Mouse (Mus musculus): Measurements from ENCODE around the gene Card10.
A peak's percentile ranks its signal among the peaks of the same experiment; 100 is the strongest.
"Not testable (repeated sequence)": the region's sequence is repeated elsewhere in the genome, so short reads cannot be mapped to it uniquely, and the experiment has no call there.

Card10 gene

GRCm38 (mm10) chr15:78802776-78803391 lies at the start of gene Card10:
Card10 (minus strand) TSS chr15:78803042.
- DNase-seq (ENCODE audit: low spot score in 2 of 2), result peak in 1 of 2 experiments; percentile 55

DNA sequence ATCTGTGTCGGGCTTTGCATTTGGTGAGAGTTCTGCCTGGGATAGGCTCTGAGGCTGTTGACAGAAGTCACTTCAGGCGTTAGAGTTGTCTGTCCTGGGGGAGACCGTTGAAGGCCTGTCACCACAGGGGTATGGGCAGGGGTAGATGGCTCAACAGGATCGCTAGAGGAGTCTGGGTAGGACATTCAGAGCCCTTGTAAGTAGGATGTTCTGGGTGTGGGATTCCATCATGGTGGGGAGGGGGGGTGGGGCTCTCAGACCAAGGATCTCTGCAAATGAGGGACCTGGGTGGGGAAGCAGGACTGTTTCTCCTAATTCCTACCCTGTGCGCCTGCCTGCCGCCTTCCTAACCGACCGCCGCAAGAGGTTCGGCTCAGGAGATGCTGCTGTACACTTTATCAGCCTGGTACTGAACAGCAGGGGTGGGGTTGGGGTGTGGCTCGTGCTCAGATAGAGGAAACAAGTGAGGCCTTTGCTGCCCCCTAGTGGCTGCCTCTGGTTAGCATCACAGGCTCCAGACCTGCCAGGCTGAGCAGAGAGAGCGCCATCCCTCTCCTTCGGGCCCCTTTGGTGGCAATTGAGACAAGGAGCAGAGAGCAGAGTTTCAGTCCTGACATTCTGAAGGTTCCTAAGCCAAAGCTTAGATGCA lies 48.8 kb upstream of the Card10 start:
- DNase-seq (ENCODE audit: low spot score in 2 of 2), result peak; percentile 90 to 95

GRCm38 (mm10) chr15:78850944-78851343 lies 48.1 kb upstream of the Card10 start:
- no peak for DNase-seq (ENCODE audit: low spot score in 2 of 2)

DNA sequence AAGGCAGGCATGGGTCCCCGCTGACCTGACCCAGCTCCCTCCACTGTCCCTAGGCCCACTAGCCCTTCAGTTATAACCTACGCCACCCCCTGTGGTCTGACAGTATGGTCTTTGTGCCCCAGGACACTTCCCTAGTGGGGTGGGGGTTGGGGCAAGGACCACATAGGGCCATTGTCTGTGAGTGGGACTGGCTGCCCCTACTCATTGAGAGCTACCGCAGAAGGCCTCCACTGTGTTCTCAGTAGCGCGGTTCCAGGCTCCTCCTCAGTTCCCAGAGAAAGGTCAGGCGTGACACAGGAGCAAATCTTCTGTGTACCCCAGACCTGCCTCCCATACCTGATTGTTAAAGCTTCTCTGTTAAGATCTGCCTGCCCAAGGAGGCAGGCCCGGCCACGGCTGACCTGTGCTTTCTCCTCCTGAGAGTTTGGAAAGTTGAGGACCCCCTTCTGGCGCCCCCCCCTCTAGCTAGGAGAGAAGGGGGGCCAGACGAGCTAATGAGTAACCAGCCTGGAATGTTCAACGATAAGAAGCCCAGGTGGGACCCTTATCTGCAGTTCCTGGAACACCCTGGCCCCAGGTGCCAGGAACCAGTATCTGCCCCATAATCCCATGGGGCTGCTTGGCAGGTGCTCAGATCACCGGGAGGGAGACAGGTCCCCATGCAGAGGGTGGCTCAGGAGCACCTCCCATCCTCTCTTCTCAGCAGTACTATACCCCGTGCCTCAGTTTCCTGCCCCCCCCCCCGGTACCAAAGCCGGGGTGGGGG lies 47.4 kb upstream of the Card10 start:
- no peak for DNase-seq (ENCODE audit: low spot score in 2 of 2)

DNA sequence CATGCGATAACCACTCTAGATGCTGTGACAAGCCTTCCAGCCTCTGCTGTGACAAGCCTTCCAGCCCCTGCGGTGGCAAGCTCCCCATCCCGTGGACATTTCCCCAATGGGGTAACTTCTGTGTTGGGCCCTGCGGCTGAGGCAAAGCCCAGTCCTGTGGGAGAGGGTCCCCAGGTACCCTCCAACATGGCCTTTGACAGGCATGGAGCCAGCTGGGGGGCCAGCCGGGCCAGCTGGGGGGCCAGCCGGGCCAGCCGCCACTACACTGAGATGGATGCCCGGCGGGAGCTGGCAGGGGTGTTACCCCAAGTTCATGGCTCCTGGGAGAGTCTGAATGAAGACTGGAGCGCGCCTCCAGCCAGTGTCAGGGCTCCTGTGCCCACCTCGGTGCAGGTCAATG lies 46.6 kb upstream of the Card10 start:
- no peak for DNase-seq (ENCODE audit: low spot score in 2 of 2)

- DNase-seq (ENCODE audit: low spot score in 2 of 2), result peak; percentile 83 to 89
Observed at GRCm38 (mm10) chr15:78848467-78848866, 45.6 kb upstream of the Card10 start.

DNA sequence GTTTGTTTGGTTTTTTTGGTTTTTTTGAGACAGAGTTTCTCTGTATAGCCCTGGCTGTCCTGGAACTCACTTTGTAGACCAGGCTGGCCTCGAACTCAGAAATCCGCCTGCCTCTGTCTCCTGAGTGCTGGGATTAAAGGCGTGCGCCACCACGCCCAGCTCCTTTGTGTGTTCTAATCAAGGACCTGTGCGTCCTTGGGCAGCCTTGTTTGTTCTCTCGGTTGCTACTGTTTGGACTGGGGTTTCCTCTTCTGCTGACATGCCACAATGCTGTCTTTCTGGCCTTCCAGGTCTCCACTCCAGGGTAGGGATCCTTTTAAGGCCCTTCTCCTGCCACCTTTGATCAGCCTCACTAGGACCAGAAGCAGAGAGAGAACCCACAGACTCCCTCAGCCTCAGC lies 44.0 kb upstream of the Card10 start:
- DNase-seq (ENCODE audit: low spot score in 2 of 2), result not testable (repeated sequence)

GRCm38 (mm10) chr15:78846352-78846751 lies 43.5 kb upstream of the Card10 start:
- DNase-seq (ENCODE audit: low spot score in 2 of 2), result no peak

GRCm38 (mm10) chr15:78845867-78846266 lies 43.0 kb upstream of the Card10 start:
- DNase-seq (ENCODE audit: low spot score in 2 of 2), result no peak

DNA sequence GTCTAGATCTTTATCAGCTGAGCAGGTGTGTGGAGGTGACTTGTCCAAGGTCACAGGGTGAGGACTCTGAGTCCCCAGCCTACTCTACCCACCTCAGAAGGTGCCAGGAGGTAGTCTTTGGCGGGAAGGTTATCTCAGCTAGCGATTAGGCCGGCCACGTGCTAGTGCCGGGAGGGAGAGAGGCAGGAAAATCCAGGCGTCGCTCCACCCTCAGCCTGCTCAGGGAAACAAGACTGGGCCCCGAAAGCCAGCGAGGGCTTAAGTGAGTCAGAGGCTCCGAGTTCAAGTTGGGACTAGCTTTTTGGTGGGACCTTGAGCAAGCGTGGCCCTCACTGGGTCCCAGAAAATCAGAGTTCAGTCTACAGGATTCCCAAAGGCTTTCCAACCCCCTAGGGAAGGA lies 42.5 kb upstream of the Card10 start:
- DNase-seq (ENCODE audit: low spot score in 2 of 2), result no peak

DNA sequence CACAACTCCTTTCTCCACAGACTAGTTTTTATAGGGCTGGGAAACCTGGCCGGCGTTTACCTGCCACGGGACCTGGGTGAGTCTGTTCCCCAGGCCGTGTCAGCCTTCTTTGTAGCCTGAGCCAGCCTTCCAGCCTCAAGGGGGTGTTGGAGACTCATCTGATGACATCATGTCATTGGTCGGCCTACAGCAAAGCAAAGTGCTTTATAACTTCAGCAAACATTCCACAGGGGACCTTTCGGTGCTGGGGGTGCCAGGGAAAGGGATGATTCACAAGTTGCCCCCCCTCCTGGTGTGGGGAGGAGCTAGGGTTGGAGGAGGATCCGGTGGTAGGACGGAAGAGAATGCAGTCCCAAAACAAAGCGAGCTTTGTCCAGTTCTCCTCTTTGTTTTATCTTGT lies 41.9 kb upstream of the Card10 start:
- no peak for DNase-seq (ENCODE audit: low spot score in 2 of 2)

DNA sequence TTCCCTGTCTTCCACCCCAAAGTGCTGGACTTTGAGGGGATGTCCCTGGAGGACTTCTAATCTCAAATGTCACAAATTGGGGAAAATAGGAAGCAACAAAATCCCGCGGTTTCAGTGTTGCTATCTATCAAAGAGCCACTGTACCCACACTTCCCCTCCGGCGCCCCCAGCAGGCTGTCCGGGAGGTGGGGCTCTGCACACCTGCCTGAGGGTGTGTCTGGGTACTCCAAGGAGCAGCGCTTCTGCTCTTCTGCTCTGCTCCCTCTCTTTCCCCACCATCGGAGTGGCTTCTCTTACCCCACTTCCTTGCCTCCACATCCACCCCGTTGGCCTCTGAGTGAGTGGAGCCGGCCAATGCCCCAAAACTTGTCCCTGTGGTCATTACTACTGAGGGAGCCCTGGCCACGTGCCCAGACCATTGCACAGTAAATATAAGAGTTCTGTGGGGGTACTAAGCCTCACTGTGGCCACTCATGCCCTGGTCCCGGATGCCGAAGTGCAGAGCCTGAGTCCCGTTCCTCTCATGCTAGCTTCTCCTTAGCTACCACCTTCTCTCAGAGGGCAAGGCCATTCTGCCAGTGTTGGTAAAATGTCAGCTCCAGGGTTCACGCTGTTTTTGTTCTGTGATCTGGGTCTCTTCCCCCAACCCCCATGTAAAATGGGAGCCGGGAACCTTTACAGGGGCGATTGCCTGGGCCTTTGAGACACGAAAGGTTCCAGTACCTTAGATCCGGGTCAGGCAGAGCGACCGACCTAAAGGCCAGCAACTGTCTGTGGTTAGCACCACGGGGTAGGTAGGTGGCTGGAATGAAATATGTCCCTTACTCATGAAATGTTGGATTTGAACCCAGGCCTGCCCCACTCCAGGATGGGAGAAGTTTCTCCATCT lies 41.0 kb upstream of the Card10 start:
- DNase-seq (ENCODE audit: low spot score in 2 of 2), result peak in 1 of 2 experiments; percentile 42

GRCm38 (mm10) chr15:78842371-78843163 lies 39.7 kb upstream of the Card10 start, which contains the start of gene Cdc42ep1:
Cdc42ep1 (plus strand) TSS chr15:78842624.
- DNase-seq (ENCODE audit: low spot score in 2 of 2), result no peak

GRCm38 (mm10) chr15:78841161-78841790 lies 38.4 kb upstream of the Card10 start:
- DNase-seq (ENCODE audit: low spot score in 2 of 2), result no peak

- no peak for DNase-seq (ENCODE audit: low spot score in 2 of 2)
Observed at GRCm38 (mm10) chr15:78840751-78841150, 37.9 kb upstream of the Card10 start.

DNA sequence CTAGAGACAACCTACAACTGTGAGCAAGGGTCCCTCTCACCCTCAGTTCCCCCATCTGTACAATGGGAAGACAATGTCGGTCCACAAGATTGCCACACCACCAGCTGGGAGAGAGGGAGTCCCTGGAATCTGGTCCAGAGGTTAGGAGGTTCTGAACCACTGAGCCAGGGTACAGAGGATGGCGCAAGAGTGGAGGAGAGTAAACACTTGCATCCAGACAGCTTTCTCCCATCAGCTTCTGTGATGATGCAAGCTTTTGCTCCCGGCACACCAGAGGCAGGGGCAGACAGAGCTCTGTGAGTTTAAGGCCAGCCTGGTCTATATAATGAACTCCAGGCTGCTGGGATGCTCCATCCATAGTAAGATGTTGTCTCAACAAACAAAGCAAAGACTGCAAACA lies 37.4 kb upstream of the Card10 start:
- no peak for DNase-seq (ENCODE audit: low spot score in 2 of 2)

- DNase-seq (ENCODE audit: low spot score in 2 of 2), result no peak
Observed at GRCm38 (mm10) chr15:78839744-78840143, 36.9 kb upstream of the Card10 start.

- no peak for DNase-seq (ENCODE audit: low spot score in 2 of 2)
Observed at GRCm38 (mm10) chr15:78836086-78836621, 33.3 kb upstream of the Card10 start.

DNA sequence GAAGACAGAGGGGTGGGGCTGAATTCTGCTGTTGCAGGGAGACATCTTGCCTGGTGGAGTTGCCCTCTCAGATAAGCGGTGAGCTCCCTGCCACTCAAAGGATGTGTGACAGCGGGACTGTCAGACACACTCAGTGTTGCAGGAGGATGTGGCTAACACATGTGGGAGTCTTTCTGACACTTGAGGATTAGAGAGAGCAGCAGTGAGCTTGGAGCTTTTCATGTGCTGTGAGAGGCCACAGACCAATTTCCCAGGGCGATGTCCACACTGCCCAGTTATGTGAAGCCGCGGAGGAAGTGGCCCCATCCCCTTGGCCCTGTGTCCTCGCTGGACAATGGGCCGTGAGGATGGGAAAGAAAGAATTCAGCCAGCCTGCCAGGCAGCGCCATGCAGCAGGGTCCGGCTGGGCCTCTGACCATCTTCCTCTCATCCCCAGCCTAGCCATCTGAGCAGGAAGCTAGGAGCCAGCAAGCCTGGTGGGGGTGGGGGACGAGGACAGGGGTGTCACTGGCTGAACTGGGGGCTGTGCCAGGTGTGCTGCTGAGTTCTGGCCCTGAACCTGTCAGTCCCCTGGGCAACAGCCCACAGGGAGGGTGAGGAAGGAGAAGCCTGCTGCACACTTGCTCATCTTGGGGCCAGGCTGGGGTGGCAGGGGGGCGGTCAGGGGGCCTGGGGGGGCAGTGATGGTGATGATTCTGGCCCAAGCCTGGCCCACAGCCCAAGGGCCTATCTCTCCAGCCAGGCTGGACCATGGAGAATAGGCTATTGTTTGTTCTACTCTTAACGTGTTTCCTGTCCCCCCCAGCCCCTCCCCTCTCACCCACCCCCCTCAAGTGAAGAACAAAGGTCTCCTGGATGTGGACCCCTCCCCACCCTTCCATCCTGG lies 32.6 kb upstream of the Card10 start:
- peak in 1 of 2 experiments; percentile 41 for DNase-seq (ENCODE audit: low spot score in 2 of 2)

All from spleen, postnatal 10 days (tissue).